ENCODE assay signal across 20 mouse cellular contexts in the genomic region with DNA sequence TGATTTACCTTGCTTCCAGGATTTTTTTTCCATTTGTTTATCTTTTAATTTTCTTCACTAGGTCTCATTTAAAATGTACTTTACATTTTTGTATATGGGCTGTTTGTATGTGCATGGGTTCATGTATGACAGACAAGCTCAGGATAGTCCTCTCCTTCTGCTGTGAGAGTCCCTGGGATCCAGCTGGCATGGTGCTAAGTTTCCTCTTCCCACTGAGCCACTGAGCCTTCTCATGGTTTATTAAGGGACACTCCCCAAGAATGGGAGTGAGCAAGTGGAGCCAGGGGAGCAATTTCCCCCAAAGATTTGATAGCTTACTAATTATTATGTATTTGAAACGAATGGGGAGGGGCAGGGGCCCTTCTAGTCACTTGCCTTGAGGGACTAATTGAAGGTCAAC. TPM values are rescaled to one million over a fixed set of nuclear protein-coding genes. Genes with fewer than 3 reads are reported as not detected.
"Had no signal": no experiment of that assay in that cellular context is flagged by ENCODE, and none has a peak within 500 bp of the region (broad histone marks: within the 10 kb centered on the region; RNA-seq: fewer than 3 reads in every experiment).

No protein-coding gene starts in this region.

- ATAC-seq: liver, postnatal 0 days; lung, postnatal 0 days; midbrain, embryonic 15.5 days had no signal

- H3K4me1 ChIP-seq: lung, embryonic 15.5 days; midbrain, embryonic 12.5 days; midbrain, embryonic 15.5 days; neural tube, embryonic 12.5 days; stomach, embryonic 15.5 days had no signal

- H3K4me3 ChIP-seq: lung, embryonic 15.5 days; megakaryocyte, embryonic 14.5 days; midbrain, embryonic 12.5 days; midbrain, embryonic 15.5 days; neural tube, embryonic 12.5 days; stomach, embryonic 15.5 days had no signal

- H3K9me3 ChIP-seq: lung, embryonic 15.5 days; megakaryocyte, embryonic 14.5 days; midbrain, embryonic 12.5 days; midbrain, embryonic 15.5 days; neural tube, embryonic 12.5 days; stomach, embryonic 15.5 days had no signal

- H3K27ac ChIP-seq: lung, embryonic 15.5 days; macrophage; midbrain, embryonic 12.5 days; midbrain, embryonic 15.5 days; neural tube, embryonic 12.5 days; stomach, embryonic 15.5 days; stomach, postnatal 0 days had no signal

- H3K27me3 ChIP-seq: lung, embryonic 15.5 days; midbrain, embryonic 12.5 days; midbrain, embryonic 15.5 days; neural tube, embryonic 12.5 days; stomach, embryonic 15.5 days had no signal

- DNase-seq: liver, postnatal 0 days; lung, adult 2 months; lung, postnatal 14 days; lung, postnatal 36 days; right cerebral cortex, postnatal 14 days; thymus, adult 2 months; thymus, postnatal 25 days; thymus, postnatal 4 days had no signal

- H3K36me3 ChIP-seq: midbrain, embryonic 15.5 days had no signal

- H3K4me2 ChIP-seq: lung, embryonic 15.5 days; midbrain, embryonic 12.5 days; midbrain, embryonic 15.5 days; neural tube, embryonic 12.5 days; stomach, embryonic 15.5 days had no signal

- H3K9ac ChIP-seq: liver, postnatal 0 days; lung, embryonic 15.5 days; midbrain, embryonic 12.5 days; midbrain, embryonic 15.5 days; neural tube, embryonic 12.5 days; stomach, embryonic 15.5 days had no signal

RNA-seq across cellular contexts. Expression of gene Galnt16, which starts 17.6 kb away (rescaled TPM):
- total RNA-seq: megakaryocyte progenitor cell, adult 5-6 weeks; monocyte, adult 5-6 weeks; neutrophil, adult 5-6 weeks had no signal
- polyA plus RNA-seq: macrophage had no signal
